Mouse (Mus musculus): ENCODE data around the gene Pramef12. TPM values are rescaled to one million over a fixed set of nuclear protein-coding genes. Genes with fewer than 3 reads are reported as not detected.
"Not testable (repeated sequence)": the region's sequence is repeated elsewhere in the genome, so short reads cannot be mapped to it uniquely, and the experiment has no call there.

The Pramef12 gene
- total RNA-seq (2014; fragmentation: Nextera tagmentation) (not detected in 2 replicates), total RNA-seq (2017) (not detected in 2 replicates)

DNA sequence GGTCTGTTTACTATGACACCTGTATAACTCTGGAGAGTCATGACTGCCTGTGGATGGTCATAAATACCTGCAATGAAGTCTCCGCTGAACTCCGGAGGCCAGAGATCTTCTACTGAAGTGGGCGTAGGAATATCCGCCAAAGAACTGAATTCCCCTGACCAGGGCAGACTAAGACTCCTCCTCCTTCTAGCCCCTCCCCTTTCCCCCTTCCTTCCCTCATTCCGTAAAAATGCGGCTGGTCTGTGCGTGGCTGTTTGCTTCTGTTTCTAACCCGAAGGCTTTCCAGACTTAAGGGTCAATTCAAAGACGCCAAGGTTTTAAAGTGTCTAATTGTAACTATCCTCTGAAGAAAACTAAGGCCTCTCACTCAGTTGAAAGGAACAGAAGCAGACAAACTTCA lies at the start of gene Pramef12:
TSS of gene Pramef12 (minus strand) at position 175 of the 400 bp plus-strand sequence.
- ATAC-seq (replicated peaks; ENCODE audit: poor library complexity, severe bottlenecking), result no peak

DNA sequence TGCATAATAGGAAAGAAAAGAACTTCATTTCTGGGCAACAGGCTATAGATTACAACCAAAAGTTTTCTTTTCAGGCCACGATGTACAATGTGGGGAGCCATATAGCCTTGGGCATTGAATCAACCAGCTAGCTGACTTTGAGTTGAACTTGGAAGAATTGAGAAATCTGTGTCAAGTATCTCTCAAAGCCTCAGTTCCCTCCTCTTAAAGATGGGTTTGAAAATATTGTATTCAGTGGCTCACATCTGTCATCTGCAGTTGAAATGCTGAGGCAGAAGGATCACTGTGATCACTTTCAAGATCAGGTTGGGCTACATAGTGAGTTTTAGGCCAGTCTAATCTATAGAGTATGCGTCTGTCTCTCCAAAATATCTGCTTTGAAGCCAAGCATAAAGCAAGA lies 45.0 kb upstream of the Pramef12 start, which contains the start of gene Gm9944:
TSS of gene Gm9944 (minus strand) at position 101 of the 400 bp plus-strand sequence.
- no peak for ATAC-seq (replicated peaks; ENCODE audit: poor library complexity, severe bottlenecking)

DNA sequence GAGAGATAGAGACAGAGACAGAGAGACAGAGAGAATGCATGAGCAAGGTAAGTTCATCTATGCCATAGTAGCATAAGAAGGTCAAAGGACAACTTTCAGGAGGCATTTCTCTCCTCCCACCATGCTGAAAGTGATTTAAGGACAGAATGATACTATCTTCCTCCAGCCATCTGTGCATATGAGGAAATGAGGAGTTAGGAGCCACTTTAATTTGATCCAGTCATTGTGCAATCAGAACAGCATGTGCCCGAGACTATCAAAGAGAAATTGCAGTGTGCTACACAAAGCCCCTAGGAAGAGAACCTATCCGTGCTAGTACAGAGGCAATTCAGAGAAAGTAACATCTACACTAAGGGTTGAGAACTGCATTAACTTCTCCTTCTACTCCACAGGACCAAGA lies 40.3 kb upstream of the Pramef12 start:
- ATAC-seq (replicated peaks; ENCODE audit: poor library complexity, severe bottlenecking), result peak; percentile 93

DNA sequence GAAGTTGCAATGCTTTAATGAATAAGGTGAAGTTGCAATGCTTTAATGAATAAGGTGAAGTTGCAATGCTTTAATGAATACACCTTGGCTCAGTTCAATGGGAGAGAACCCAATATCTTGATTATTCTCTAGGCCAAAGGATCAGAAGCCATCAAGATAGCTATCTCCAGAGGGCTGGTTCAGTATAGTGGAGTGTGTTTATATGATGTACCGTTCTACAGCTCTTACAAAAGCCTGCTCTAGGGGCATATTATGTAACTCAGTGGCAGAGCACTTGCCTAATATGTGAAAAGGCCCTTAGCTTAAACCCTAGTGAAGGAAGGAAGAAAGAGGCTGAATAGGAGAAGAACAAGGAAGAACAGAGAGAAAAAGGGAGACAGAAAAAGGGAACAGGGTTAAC lies 33.3 kb upstream of the Pramef12 start:
- ATAC-seq (replicated peaks; ENCODE audit: poor library complexity, severe bottlenecking), result peak; percentile 86

DNA sequence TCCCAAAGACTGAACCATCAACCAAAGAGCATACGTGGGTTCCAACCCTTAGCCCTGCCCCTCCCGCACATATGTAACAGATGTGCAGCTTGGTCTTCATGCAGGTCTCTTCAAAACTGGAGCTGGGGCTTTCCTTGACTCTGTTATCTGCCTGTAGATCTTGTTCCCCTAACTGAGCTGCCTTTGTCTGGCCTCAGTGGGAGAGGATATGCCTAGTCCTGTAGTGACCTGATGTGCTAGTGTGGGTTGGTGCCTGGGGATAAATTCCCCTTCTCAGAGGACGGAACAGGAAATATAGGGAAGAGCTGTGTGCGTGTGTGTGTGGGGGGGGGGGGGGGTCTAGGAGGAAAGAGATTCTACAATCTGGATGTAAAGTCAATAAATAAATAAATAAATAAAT lies 32.8 kb upstream of the Pramef12 start:
- ATAC-seq (replicated peaks; ENCODE audit: poor library complexity, severe bottlenecking), result no peak

DNA sequence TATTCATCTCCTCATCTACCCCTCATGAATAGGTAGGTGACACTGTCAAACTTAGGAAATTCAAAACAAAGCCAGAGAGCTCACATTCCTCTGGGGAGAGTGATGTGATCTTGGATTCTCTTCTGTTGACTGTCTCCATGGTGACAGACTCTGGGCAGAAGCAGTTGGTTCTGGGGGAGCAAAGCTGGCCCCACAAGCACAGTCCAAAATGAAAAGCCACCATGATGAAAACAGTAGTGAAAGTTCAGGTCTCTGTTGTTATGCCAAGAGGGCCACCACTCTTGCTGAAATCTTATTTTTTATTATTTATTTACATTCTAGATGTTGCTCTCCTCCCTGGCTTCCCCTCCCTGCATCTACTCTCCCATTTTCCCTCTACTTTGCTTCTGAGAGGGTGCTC lies 30.4 kb upstream of the Pramef12 start, which contains the start of gene 1700012P22Rik:
TSS of gene 1700012P22Rik (minus strand) at position 101 of the 400 bp plus-strand sequence.
- no peak for ATAC-seq (replicated peaks; ENCODE audit: poor library complexity, severe bottlenecking)

DNA sequence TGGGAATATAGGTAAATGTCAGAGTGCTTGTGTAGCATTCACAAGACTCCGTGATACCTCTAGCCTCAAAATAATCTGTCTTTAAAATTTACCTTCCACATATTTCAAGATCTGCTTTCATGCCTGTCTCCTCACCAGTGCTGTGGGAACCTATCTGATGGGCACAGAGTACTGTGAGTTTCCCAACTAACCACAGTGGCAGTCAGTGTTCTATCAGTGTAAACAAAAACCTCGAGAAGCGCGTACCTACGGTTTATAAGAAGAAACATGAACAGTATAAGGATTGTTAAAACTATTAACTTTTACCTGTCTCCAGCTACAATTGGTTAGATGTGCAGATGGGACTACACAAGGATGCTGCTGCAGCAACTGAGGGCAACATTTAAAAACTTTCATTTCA lies 25.0 kb upstream of the Pramef12 start:
- no peak for ATAC-seq (replicated peaks; ENCODE audit: poor library complexity, severe bottlenecking)

DNA sequence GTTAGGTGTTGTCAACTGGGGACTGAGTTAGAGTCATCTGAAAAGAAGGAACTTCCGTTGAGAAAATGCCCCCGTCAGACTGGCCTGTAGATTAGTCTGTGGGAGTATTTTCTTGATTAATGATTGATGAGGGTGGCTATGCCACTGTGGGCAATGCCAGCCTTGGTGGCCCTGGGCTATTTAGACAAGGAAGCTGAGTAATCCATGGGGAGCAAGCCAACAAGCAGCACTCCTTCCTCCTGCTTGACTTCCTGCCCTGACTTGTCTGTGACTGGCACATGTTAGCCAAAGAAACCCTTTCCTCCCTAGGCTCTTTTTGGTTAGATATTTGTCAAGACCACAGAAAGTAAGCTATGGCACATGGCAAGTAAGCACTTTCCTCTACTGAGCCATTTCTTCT lies 22.5 kb upstream of the Pramef12 start:
- ATAC-seq (replicated peaks; ENCODE audit: poor library complexity, severe bottlenecking), result no peak

DNA sequence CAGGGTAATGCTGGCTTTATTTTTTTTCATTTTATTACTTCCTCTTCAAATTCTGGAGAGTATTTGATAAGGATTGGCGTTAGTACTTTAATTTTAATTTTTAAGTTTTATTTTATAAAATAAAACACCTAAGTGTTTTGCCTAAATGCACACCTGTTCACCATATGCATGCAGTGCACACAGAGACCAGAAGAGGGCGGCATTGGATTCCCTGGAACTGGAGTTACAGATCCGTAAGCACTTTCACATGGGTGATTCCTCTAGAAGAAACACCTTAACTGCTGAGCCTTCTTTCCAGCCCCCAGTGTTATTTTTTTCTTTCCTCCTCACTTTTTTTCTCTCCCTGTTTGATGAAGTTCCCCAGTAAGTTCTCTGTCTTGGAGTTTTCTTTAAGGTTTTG lies 20.6 kb upstream of the Pramef12 start:
- ATAC-seq (replicated peaks; ENCODE audit: poor library complexity, severe bottlenecking), result peak; percentile 67; the same call in 1 of the 2 replicates

DNA sequence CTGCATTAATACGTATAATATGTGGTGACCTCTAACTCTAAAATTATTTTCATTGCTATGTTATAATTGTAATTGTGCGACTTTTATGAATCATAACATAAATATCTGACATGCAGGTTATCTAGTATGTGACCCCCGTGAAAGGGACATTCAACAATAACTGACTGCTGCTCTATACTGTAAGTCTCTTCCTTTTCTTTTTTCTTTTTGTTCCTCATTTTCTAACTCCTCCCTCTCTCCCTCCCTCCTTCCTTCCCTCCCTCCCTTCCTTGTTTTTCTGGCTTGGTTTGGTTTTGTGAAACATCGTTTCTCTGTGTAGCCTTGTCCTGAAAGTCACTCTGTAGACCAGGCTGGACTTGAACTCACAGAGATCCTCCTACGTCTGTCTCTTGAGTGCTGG lies 16.3 kb upstream of the Pramef12 start:
- peak; percentile 58 for ATAC-seq (replicated peaks; ENCODE audit: poor library complexity, severe bottlenecking)

DNA sequence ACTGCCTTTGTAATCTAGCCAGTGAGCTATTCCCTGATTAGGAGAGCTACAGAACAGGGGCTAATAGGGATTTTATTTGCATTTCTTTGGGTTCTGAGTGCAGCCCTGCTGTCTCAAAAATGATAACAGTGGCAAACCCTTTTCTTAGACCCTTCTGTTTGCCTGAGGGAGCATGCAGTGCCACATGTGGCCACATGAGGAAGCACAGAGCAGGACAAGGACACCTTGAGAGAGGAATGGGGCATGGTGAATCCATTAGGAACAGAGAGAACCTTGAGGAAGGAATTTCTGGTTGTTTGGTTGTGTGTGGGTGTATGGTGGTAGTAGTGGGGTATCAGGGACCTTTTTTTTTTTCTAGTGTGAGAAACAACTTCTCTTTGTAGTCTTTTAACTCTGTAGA lies 12.4 kb upstream of the Pramef12 start:
- peak; percentile 79 for ATAC-seq (replicated peaks; ENCODE audit: poor library complexity, severe bottlenecking)

DNA sequence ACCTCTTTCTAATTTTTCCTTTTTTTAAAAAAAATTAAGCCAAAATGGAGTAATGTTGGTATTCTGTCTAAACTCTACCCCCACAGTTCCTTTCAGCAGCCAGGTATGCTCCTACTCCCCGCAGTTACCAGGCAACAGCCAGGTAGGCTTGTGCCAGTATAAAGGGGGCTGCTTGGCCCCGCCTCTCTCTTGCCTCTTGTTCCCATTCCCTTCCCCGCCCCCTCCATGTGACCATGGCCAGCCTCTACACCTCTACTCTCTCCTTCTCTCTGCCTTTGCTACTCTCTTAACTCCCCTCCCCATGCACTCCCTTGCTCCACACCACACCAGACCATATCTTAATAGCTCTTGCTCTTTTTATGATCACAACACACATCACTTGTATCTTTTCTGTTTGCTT lies 2.0 kb downstream of the Pramef12 start:
- no peak for ATAC-seq (replicated peaks; ENCODE audit: poor library complexity, severe bottlenecking)

DNA sequence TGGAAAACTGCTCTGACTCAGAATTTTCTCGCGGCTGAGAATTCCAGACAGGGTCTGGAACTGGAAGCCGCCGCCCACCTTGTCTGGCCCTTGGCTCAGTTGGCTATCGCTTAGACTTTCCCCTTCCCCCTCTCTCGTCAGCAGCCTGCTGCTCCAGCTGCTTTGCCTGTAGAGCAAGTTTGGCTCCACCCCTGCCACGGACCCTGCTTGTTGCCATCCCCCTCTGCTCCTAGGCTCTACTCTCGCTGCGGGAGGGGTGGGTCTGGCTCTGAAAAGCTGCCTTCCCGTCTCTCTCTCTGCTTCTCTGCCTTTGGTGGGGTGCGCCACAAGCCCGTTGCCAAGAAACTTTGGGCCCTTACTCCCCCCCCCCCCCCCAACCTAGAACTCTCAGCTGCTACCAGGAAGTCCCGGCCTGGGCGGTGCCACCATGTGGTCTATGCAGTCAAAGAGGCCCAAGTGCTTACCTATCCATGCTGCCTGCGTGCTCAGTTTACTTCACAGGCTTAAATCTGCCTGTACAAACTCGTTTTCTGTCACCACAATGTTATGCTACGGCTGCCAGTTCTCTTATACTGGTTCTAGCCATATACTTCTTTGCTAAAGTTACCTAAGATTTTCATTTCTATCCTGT lies 3.7 kb downstream of the Pramef12 start:
- ATAC-seq (replicated peaks; ENCODE audit: poor library complexity, severe bottlenecking), result peak; percentile 85

DNA sequence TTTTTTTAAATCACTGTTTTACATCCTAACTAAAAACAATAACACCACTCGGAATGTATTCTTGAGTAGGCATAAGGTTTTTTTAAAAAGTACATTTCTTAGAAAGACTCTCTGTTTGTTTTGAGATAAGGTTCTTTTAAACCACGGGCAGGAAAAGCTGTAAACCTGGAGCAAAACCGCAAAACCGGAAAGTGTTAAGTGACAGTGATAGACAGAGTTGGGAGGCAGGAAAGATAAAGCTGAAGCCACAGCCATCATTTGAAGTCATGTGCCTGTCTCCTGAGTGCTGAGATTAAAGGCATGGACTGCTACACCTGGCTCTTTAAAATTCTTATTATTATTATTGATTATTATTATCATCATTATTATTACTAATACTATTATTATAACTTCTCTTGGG lies 5.6 kb downstream of the Pramef12 start:
- ATAC-seq (replicated peaks; ENCODE audit: poor library complexity, severe bottlenecking), result no peak

DNA sequence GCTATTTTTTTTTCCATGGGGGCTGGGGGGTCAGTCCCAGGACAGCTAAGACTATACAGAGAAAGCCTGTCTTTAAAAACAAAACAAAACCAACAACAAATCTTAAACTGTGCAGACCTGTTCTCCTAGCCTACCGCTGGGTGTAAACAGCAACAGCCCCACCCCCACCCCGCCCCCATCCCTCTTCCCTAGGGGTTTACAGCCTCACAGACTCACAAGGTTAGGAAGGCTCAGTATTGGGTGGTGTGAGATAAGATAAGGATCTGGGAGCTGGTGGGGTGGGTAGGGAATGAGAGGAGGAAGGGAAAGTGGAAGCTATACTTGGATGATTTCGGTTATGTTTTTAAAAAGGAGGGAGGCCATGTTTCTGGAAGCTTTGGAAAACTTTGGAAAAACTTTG lies 11.9 kb downstream of the Pramef12 start:
- ATAC-seq (replicated peaks; ENCODE audit: poor library complexity, severe bottlenecking), result no peak

DNA sequence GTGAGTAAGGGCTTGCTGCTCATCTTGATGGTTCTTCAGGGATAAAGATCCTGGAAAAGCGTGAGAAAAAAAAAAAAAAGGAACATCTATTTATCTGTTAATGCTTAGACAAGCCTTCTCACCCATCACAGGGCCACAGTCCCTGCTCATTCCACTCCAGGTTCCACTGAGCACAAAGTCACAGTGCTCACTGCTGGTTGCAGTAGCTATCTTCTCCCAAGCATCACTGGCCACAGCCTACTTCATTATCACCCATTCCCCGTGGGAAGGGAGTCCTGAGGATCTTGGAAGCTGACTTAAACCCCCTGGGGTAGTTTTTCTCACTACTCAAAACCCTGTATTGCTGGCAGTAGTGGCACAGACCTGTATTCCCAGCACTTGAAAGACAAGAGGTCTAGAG lies 30.4 kb downstream of the Pramef12 start, which contains the start of gene Pramef20:
TSS of gene Pramef20 (minus strand) at position 23 of the 400 bp plus-strand sequence.
- no peak for ATAC-seq (replicated peaks; ENCODE audit: poor library complexity, severe bottlenecking)

DNA sequence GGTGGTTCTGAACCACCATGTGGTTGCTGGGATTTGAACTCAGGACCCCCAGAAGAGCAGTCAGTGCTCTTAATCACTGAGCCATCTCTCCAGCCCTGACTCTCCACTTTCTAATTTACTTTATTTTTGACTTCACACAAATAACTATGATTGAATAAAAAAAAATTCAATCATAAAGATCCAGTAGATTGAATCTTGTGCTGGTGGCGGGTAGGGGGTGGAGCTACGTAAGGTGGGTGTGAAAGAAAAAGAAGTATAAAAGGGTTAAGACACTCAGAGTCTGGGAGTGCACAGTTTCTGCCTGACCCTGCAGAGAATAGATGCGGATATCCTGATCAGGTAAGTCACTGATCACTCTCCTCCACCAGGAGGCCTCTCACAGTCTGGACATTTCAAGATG lies 50.6 kb downstream of the Pramef12 start, which contains the start of gene Gm13119:
TSS of gene Gm13119 (plus strand) at position 301 of the 400 bp plus-strand sequence.
- ATAC-seq (replicated peaks; ENCODE audit: poor library complexity, severe bottlenecking), result not testable (repeated sequence)

Other genes starting within 250 kb of the Pramef12 start
- gene Oog3, start 245.8 kb downstream of the Pramef12 start, total RNA-seq (2014; fragmentation: Nextera tagmentation), result not detected in 2 replicates
- gene Oog3, start 245.8 kb downstream of the Pramef12 start, total RNA-seq (2017), result not detected in 2 replicates
- gene Oog2, start 217.7 kb downstream of the Pramef12 start, total RNA-seq (2014; fragmentation: Nextera tagmentation), result not detected in 2 replicates
- not detected in 2 replicates for gene Oog2, start 217.7 kb downstream of the Pramef12 start, total RNA-seq (2017)
- not detected in 2 replicates for gene C87977, start 195.1 kb downstream of the Pramef12 start, total RNA-seq (2014; fragmentation: Nextera tagmentation)
- gene C87977, start 195.1 kb downstream of the Pramef12 start, total RNA-seq (2017), result not detected in 2 replicates
- not detected in 2 replicates for gene Pramel5, start 128.0 kb downstream of the Pramef12 start, total RNA-seq (2014; fragmentation: Nextera tagmentation)
- gene Pramel5, start 128.0 kb downstream of the Pramef12 start, total RNA-seq (2017), result not detected in 2 replicates
- gene Gm13128, start 78.2 kb downstream of the Pramef12 start, total RNA-seq (2014; fragmentation: Nextera tagmentation), result not detected in 2 replicates
- not detected in 2 replicates for gene Gm13128, start 78.2 kb downstream of the Pramef12 start, total RNA-seq (2017)
- not detected in 2 replicates for gene Gm13119, start 50.5 kb downstream of the Pramef12 start, total RNA-seq (2014; fragmentation: Nextera tagmentation)
- gene Gm13119, start 50.5 kb downstream of the Pramef12 start, total RNA-seq (2017), result not detected in 2 replicates
- not detected in 2 replicates for gene Pramef20, start 30.5 kb downstream of the Pramef12 start, total RNA-seq (2014; fragmentation: Nextera tagmentation)
- not detected in 2 replicates for gene Pramef20, start 30.5 kb downstream of the Pramef12 start, total RNA-seq (2017)
- not detected in 2 replicates for gene 1700012P22Rik, start 30.3 kb upstream of the Pramef12 start, total RNA-seq (2014; fragmentation: Nextera tagmentation)
- not detected in 2 replicates for gene 1700012P22Rik, start 30.3 kb upstream of the Pramef12 start, total RNA-seq (2017)
- gene Gm9944, start 44.9 kb upstream of the Pramef12 start, total RNA-seq (2014; fragmentation: Nextera tagmentation), result not detected in 2 replicates
- not detected in 2 replicates for gene Gm9944, start 44.9 kb upstream of the Pramef12 start, total RNA-seq (2017)
- gene Aadacl3, start 55.3 kb upstream of the Pramef12 start, total RNA-seq (2014; fragmentation: Nextera tagmentation), result not detected in 2 replicates
- gene Aadacl3, start 55.3 kb upstream of the Pramef12 start, total RNA-seq (2017), result not detected in 2 replicates
- gene 9430007A20Rik, start 111.4 kb upstream of the Pramef12 start, total RNA-seq (2014; fragmentation: Nextera tagmentation), result not detected in 2 replicates
- not detected in 2 replicates for gene 9430007A20Rik, start 111.4 kb upstream of the Pramef12 start, total RNA-seq (2017)
- not detected in 2 replicates for gene Gm13124, start 156.7 kb upstream of the Pramef12 start, total RNA-seq (2014; fragmentation: Nextera tagmentation)
- not detected in 2 replicates for gene Gm13124, start 156.7 kb upstream of the Pramef12 start, total RNA-seq (2017)
- gene Aadacl4, start 205.2 kb upstream of the Pramef12 start, total RNA-seq (2014; fragmentation: Nextera tagmentation), result not detected in 2 replicates
- not detected in 2 replicates for gene Aadacl4, start 205.2 kb upstream of the Pramef12 start, total RNA-seq (2017)